In genomic region chr17:46525579-46526307, GRCm38 (mm10) we compare ENCODE assay signal across 8 mouse cellular contexts. TPM values are rescaled to one million over a fixed set of nuclear protein-coding genes. Genes with fewer than 3 reads are reported as not detected.
A peak's percentile ranks its signal among the peaks of the same experiment; 100 is the strongest.
DNase-seq lines count a peak whose midpoint lies in the region; ATAC-seq and TF ChIP-seq lines count a peak whose summit lies in the region.
"Had no signal": no experiment of that assay in that cellular context is flagged by ENCODE, and none has a peak within 500 bp of the region (broad histone marks: within the 10 kb centered on the region; RNA-seq: fewer than 3 reads in every experiment).

No protein-coding gene starts in this region.

- H3K4me1 ChIP-seq in forebrain, embryonic 14.5 days (ENCODE audit: control insufficient read depth, insufficient read depth, low read length): no peaks in the 10 kb centered on the region
- H3K4me1 ChIP-seq in hindbrain, embryonic 14.5 days (replicated peaks; ENCODE audit: control insufficient read depth, insufficient read depth, low read length): no peaks in the 10 kb centered on the region

- no peak overlapping the region for H3K4me3 ChIP-seq in forebrain, embryonic 14.5 days (ENCODE audit: low read depth, low read length)
- no peak overlapping the region for H3K4me3 ChIP-seq in hindbrain, embryonic 14.5 days (replicated peaks; ENCODE audit: low read length)
- H3K4me3 ChIP-seq in left cerebral cortex, adult 2 months: no peak overlapping the region
- H3K4me3 ChIP-seq: limb, embryonic 15.5 days had no signal

- no peaks in the 10 kb centered on the region for H3K9me3 ChIP-seq in forebrain, embryonic 14.5 days (replicated peaks; ENCODE audit: control insufficient read depth, low read length)
- H3K9me3 ChIP-seq in hindbrain, embryonic 14.5 days (ENCODE audit: control insufficient read depth, low read length): no peaks in the 10 kb centered on the region
- H3K9me3 ChIP-seq: limb, embryonic 15.5 days had no signal

- H3K4me2 ChIP-seq in forebrain, embryonic 14.5 days (ENCODE audit: low read length): no peak overlapping the region
- no peak overlapping the region for H3K4me2 ChIP-seq in hindbrain, embryonic 14.5 days (replicated peaks)
- H3K4me2 ChIP-seq: limb, embryonic 15.5 days had no signal

- no peak overlapping the region for H3K27ac ChIP-seq in forebrain, embryonic 14.5 days (ENCODE audit: low read depth, low read length)
- H3K27ac ChIP-seq in hindbrain, embryonic 14.5 days: no peak overlapping the region
- no peak overlapping the region for H3K27ac ChIP-seq in left cerebral cortex, adult 2 months
- H3K27ac ChIP-seq: limb, embryonic 15.5 days had no signal

- DNase-seq in Muller cell, postnatal 12 days (ENCODE audit: inconsistent ontology term): peak; percentile 60
- DNase-seq in c-Kit-positive CD71-positive TER-119-negative erythroid progenitor cells, embryonic 14.5 days (ENCODE audit: low read depth): peak; percentile 42
- peak; percentile 77 for DNase-seq in forebrain, embryonic 14.5 days (ENCODE audit: low spot score)
- peak; percentile 81 for DNase-seq in hindbrain, embryonic 14.5 days (ENCODE audit: low spot score)
- DNase-seq in left cerebral cortex, adult 2 months (ENCODE audit: extremely low spot score in 1 of 2, low spot score in 2 of 2): peak; percentile 61 to 68
- peak; percentile 66 for DNase-seq in skeletal muscle tissue, adult 2 months (ENCODE audit: low read depth, low spot score)

- peak; percentile 89 for TF ChIP-seq CTCF in left cerebral cortex, adult 2 months (IDR thresholded peaks at IDR 0.05)

- H3K36me3 ChIP-seq in forebrain, embryonic 14.5 days (ENCODE audit: control insufficient read depth, insufficient read depth, low read length): peaks cover 19% of the 10 kb centered on the region; the same call in 1 of the 2 replicates
- H3K36me3 ChIP-seq in hindbrain, embryonic 14.5 days (replicated peaks; ENCODE audit: control insufficient read depth, insufficient read depth): peaks cover 56% of the 10 kb centered on the region

- ATAC-seq in forebrain, embryonic 14.5 days: peak; percentile 82
- 0 out of 2 replicates have a peak, but pooled peaks have one; percentile 53 for ATAC-seq in hindbrain, embryonic 14.5 days (ENCODE audit: low FRiP score)
- peak; percentile 64 for ATAC-seq in megakaryocyte-erythroid progenitor cell, adult 5-6 weeks (replicated peaks; ENCODE audit: low FRiP score, low TSS enrichment, poor library complexity, severe bottlenecking)

- no peak overlapping the region for H3K9ac ChIP-seq in forebrain, embryonic 14.5 days (ENCODE audit: low read length)
- H3K9ac ChIP-seq in hindbrain, embryonic 14.5 days: no peak overlapping the region
- H3K9ac ChIP-seq: limb, embryonic 15.5 days had no signal

- WGBS in forebrain, embryonic 14.5 days: 37% methylated on average over 12 of the region's 12 CpGs
- WGBS in hindbrain, embryonic 14.5 days: 35% methylated on average over 12 of the region's 12 CpGs

- intact Hi-C loops in left cerebral cortex, adult 2 months (cut with DNase I): loop anchor here (2.0 kb wide), 2 partner anchors 63 to 111 kb away; no protein-coding TSS in a partner anchor

- H3K27me3 ChIP-seq in forebrain, embryonic 14.5 days (replicated peaks; ENCODE audit: control insufficient read depth, insufficient read depth, low read length): 0 out of 2 replicates have a peak, but pooled peaks cover 3% of the 10 kb centered on the region
- H3K27me3 ChIP-seq in hindbrain, embryonic 14.5 days (ENCODE audit: control insufficient read depth, insufficient read depth, low read length): no peaks in the 10 kb centered on the region

RNA-seq across cellular contexts. Expression of gene Cul9, which starts 20.4 kb away (rescaled TPM):
- 7.6 and 10.8 TPM in 2 replicates for polyA plus RNA-seq in forebrain, embryonic 14.5 days (2014; fragmentation: Nextera tagmentation; extraction: Ambion mirVana)
- polyA plus RNA-seq in hindbrain, embryonic 14.5 days (2014; fragmentation: Nextera tagmentation; extraction: Ambion mirVana): 14.6 and 14.7 TPM in 2 replicates
- 10 to 100 TPM; 66.6 to 70.1 TPM for total RNA-seq in left cerebral cortex, adult 2 months (2021)
- total RNA-seq in megakaryocyte-erythroid progenitor cell, adult 5-6 weeks (2014; fragmentation: Nextera tagmentation): 14.1 and 19.6 TPM in 2 replicates
- 2.5 and 4.8 TPM in 2 replicates for total RNA-seq in megakaryocyte-erythroid progenitor cell, adult 5-6 weeks (2017)

RNA-seq across cellular contexts. Expression of gene Dnph1, which starts 29.2 kb away (rescaled TPM):
- 33.0 and 41.6 TPM in 2 replicates for polyA plus RNA-seq in forebrain, embryonic 14.5 days (2014; fragmentation: Nextera tagmentation; extraction: Ambion mirVana)
- polyA plus RNA-seq in hindbrain, embryonic 14.5 days (2014; fragmentation: Nextera tagmentation; extraction: Ambion mirVana): 16.0 and 16.6 TPM in 2 replicates
- 1 to 10 TPM; 4.2 to 5.0 TPM for total RNA-seq in left cerebral cortex, adult 2 months (2021)
- total RNA-seq in megakaryocyte-erythroid progenitor cell, adult 5-6 weeks (2014; fragmentation: Nextera tagmentation): 49.4 and 60.5 TPM in 2 replicates
- total RNA-seq in megakaryocyte-erythroid progenitor cell, adult 5-6 weeks (2017): 15.6 and 27.7 TPM in 2 replicates

RNA-seq across cellular contexts. Expression of gene Srf, which starts 30.2 kb away (rescaled TPM):
- polyA plus RNA-seq in forebrain, embryonic 14.5 days (2014; fragmentation: Nextera tagmentation; extraction: Ambion mirVana): 4.6 and 4.7 TPM in 2 replicates
- polyA plus RNA-seq in hindbrain, embryonic 14.5 days (2014; fragmentation: Nextera tagmentation; extraction: Ambion mirVana): 5.2 and 6.5 TPM in 2 replicates
- total RNA-seq in left cerebral cortex, adult 2 months (2021): 10 to 100 TPM; 57.0 to 74.2 TPM
- 26.2 and 44.3 TPM in 2 replicates for total RNA-seq in megakaryocyte-erythroid progenitor cell, adult 5-6 weeks (2014; fragmentation: Nextera tagmentation)
- total RNA-seq in megakaryocyte-erythroid progenitor cell, adult 5-6 weeks (2017): 19.3 and 20.5 TPM in 2 replicates

RNA-seq across cellular contexts. Expression of gene Ttbk1, which starts 38.3 kb away (rescaled TPM):
- polyA plus RNA-seq in forebrain, embryonic 14.5 days (2014; fragmentation: Nextera tagmentation; extraction: Ambion mirVana): 3.8 and 4.8 TPM in 2 replicates
- polyA plus RNA-seq in hindbrain, embryonic 14.5 days (2014; fragmentation: Nextera tagmentation; extraction: Ambion mirVana): 6.5 and 7.7 TPM in 2 replicates
- total RNA-seq in left cerebral cortex, adult 2 months (2021): 100 to 1,000 TPM; 136 to 148 TPM
- total RNA-seq in megakaryocyte-erythroid progenitor cell, adult 5-6 weeks (2014; fragmentation: Nextera tagmentation): 0.10 TPM in 1 of 2 replicates, not detected in the other
- total RNA-seq in megakaryocyte-erythroid progenitor cell, adult 5-6 weeks (2017): 0.14 TPM in 1 of 2 replicates, not detected in the other
